Mouse (Mus musculus): Measurements from ENCODE around the gene Cnrip1. TPM values are rescaled to one million over a fixed set of nuclear protein-coding genes. Genes with fewer than 3 reads are reported as not detected.

The Cnrip1 gene
- polyA plus RNA-seq, 1 experiment, result 4.4 TPM

DNA sequence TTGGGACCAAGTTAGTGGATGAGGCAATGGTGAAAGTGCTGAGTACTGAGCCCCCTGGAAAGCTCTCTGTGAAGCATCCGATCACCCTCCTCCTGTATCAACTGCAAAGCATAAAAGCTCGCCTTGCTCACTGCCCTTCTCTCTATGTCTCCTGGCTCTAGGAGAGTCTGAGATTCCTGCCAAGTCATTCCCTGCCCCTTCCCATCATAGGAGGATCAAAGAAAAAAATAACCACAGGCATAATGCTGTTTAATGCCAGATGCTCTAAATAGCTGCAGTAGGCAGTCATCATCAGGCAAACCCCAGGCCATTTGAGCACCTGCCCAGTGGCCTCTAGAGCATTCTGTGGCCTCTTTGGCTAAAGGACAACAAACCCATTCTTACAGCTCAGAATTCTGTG lies 24.3 kb downstream of the Cnrip1 start:
- no peaks in the 10 kb centered on the region for H3K4me1 ChIP-seq (replicated peaks; ENCODE audit: control insufficient read depth, insufficient read depth, low read length)
- no peaks in the 10 kb centered on the region for H3K27me3 ChIP-seq (ENCODE audit: control insufficient read depth, insufficient read depth, low read length)
- TF ChIP-seq POLR2A (IDR thresholded peaks at IDR 0.05; ENCODE audit: control insufficient read depth, extremely low read depth, insufficient read depth, low read length, poor library complexity), result no peak
- no peak for TF ChIP-seq CTCF (IDR thresholded peaks at IDR 0.05; ENCODE audit: borderline replicate concordance, control insufficient read depth, extremely low read depth, insufficient read depth, low read length, poor library complexity)
- WGBS, result 94% methylated on average over 2 of the region's 2 CpGs
- no peaks in the 10 kb centered on the region for H3K36me3 ChIP-seq (ENCODE audit: control insufficient read depth, insufficient read depth, low read length)
- H3K4me3 ChIP-seq (ENCODE audit: control insufficient read depth, insufficient read depth, low read length), result no peak overlapping the region
- H3K27ac ChIP-seq (ENCODE audit: control insufficient read depth, insufficient read depth, low read length), result no peak overlapping the region
- DNase-seq, result no peak

DNA sequence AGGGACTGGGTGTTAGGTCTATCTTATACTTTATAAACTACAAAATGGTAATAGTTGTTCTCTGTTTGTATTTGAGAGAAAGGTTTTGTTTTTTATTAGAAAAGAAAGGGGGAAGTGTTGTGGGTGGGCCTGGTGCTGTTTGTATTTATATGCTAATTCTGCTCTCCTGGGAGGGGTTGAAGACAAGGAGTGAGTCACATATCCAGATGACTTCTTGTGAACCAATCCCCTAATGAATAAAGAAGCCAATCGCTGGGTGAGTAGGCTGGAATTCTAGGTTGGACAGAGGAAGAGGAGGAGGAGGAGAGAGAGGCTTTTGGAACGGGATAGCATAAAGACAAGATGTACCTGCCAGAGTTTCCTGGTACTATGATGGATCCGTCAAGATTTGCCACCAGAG lies 30.7 kb downstream of the Cnrip1 start:
- no peaks in the 10 kb centered on the region for H3K36me3 ChIP-seq (ENCODE audit: control insufficient read depth, insufficient read depth, low read length)
- WGBS, result 89% methylated on average over 3 of the region's 3 CpGs
- TF ChIP-seq CTCF (IDR thresholded peaks at IDR 0.05; ENCODE audit: borderline replicate concordance, control insufficient read depth, extremely low read depth, insufficient read depth, low read length, poor library complexity) (no peak), POLR2A (IDR thresholded peaks at IDR 0.05; ENCODE audit: control insufficient read depth, extremely low read depth, insufficient read depth, low read length, poor library complexity) (no peak)

GRCm38 (mm10) chr11:17082953-17083352 lies 31.6 kb downstream of the Cnrip1 start:
- Histone ChIP-seq H3K36me3 (ENCODE audit: control insufficient read depth, insufficient read depth, low read length) (no peaks in the 10 kb centered on the region), H3K4me1 (replicated peaks; ENCODE audit: control insufficient read depth, insufficient read depth, low read length) (no peaks in the 10 kb centered on the region), H3K27me3 (ENCODE audit: control insufficient read depth, insufficient read depth, low read length) (no peaks in the 10 kb centered on the region), H3K27ac (ENCODE audit: control insufficient read depth, insufficient read depth, low read length) (no peak overlapping the region), H3K4me3 (ENCODE audit: control insufficient read depth, insufficient read depth, low read length) (no peak overlapping the region)
- no peak for TF ChIP-seq CTCF (IDR thresholded peaks at IDR 0.05; ENCODE audit: borderline replicate concordance, control insufficient read depth, extremely low read depth, insufficient read depth, low read length, poor library complexity)
- DNase-seq, result no peak
- WGBS, result 65% methylated on average over 2 of the region's 2 CpGs

More for the DNA sequence above, 30.7 kb downstream of the Cnrip1 start:
- no peaks in the 10 kb centered on the region for H3K27me3 ChIP-seq (ENCODE audit: control insufficient read depth, insufficient read depth, low read length)
- H3K4me1 ChIP-seq (replicated peaks; ENCODE audit: control insufficient read depth, insufficient read depth, low read length), result no peaks in the 10 kb centered on the region
- no peak overlapping the region for H3K27ac ChIP-seq (ENCODE audit: control insufficient read depth, insufficient read depth, low read length)
- no peak overlapping the region for H3K4me3 ChIP-seq (ENCODE audit: control insufficient read depth, insufficient read depth, low read length)
- DNase-seq, result no peak

- Histone ChIP-seq H3K36me3 (ENCODE audit: control insufficient read depth, insufficient read depth, low read length) (no peaks in the 10 kb centered on the region), H3K4me3 (ENCODE audit: control insufficient read depth, insufficient read depth, low read length) (no peak overlapping the region), H3K27me3 (ENCODE audit: control insufficient read depth, insufficient read depth, low read length) (no peaks in the 10 kb centered on the region), H3K4me1 (replicated peaks; ENCODE audit: control insufficient read depth, insufficient read depth, low read length) (no peaks in the 10 kb centered on the region), H3K27ac (ENCODE audit: control insufficient read depth, insufficient read depth, low read length) (no peak overlapping the region)
- DNase-seq, result no peak
- 92% methylated on average over 3 of the region's 3 CpGs for WGBS
- TF ChIP-seq POLR2A (IDR thresholded peaks at IDR 0.05; ENCODE audit: control insufficient read depth, extremely low read depth, insufficient read depth, low read length, poor library complexity) (no peak), CTCF (IDR thresholded peaks at IDR 0.05; ENCODE audit: borderline replicate concordance, control insufficient read depth, extremely low read depth, insufficient read depth, low read length, poor library complexity) (no peak)
These were observed 32.1 kb downstream of the Cnrip1 start for GRCm38 (mm10) chr11:17083455-17083854.

DNA sequence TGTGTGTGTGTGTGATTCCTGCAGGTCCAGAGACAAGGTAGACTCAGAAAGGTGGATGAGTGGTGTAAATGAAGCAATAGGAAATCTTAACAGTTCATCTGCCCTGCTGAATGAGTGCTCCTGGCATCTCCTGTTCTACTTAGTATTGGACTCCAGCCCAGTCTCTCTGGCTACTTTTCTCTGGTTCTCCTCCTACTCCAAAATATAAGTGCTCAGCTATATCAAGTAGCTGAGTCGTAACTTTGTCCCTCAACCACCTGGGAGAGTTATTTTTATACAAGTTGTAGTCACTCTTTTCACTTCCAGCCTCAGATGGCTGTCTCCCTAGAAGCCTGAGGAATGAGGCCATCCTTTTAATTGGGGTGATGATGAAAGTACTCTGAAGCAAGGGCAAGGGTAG lies 32.5 kb downstream of the Cnrip1 start:
- H3K4me3 ChIP-seq (ENCODE audit: control insufficient read depth, insufficient read depth, low read length), result no peak overlapping the region
- TF ChIP-seq CTCF (IDR thresholded peaks at IDR 0.05; ENCODE audit: borderline replicate concordance, control insufficient read depth, extremely low read depth, insufficient read depth, low read length, poor library complexity), result no peak
- TF ChIP-seq POLR2A (IDR thresholded peaks at IDR 0.05; ENCODE audit: control insufficient read depth, extremely low read depth, insufficient read depth, low read length, poor library complexity), result no peak
- H3K27me3 ChIP-seq (ENCODE audit: control insufficient read depth, insufficient read depth, low read length), result no peaks in the 10 kb centered on the region
- no peak overlapping the region for H3K27ac ChIP-seq (ENCODE audit: control insufficient read depth, insufficient read depth, low read length)
- no peaks in the 10 kb centered on the region for H3K36me3 ChIP-seq (ENCODE audit: control insufficient read depth, insufficient read depth, low read length)
- no peaks in the 10 kb centered on the region for H3K4me1 ChIP-seq (replicated peaks; ENCODE audit: control insufficient read depth, insufficient read depth, low read length)
- DNase-seq, result no peak
- 94% methylated on average over 1 of the region's 1 CpGs for whole genome bisulfite sequencing

DNA sequence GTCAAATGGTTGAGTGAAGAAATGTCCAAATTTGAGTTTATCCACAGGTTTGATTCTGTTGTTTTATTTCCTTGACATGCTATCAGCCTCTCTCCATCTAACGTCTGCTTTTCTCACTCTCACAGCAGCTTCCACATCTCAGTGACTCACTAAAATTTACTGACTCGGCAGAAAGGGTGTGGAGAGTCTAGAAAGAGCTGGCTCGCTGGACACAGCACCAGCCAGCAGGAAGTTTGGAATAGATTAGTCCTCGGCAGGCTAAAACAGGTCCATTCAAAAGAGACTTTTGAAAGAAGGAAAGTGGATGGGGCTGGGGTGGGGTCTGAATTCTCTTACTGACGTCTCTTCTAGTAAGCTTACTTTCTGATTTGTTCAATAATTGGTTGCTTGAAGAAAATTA lies 34.7 kb downstream of the Cnrip1 start:
- TF ChIP-seq CTCF (IDR thresholded peaks at IDR 0.05; ENCODE audit: borderline replicate concordance, control insufficient read depth, extremely low read depth, insufficient read depth, low read length, poor library complexity), result no peak
- DNase-seq, result no peak

DNA sequence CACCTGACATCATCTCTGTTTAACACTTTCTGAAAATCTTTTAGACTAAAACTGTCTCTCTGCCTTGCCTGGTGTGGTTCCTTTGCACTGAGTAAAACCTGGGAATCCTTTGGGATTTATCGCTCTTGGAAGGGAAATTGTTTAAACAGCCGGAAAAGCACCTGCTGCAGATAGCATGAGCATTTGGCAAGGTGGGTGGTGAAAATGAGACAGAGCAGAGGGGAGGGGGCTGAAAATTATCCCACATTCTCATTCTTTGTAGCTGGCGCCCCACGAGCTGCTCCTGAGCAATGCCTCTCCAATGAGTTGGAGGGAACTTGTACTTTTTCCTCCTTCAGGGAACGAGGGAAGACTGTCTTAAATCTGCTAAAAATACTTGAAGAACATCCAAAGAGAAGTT lies 55.5 kb downstream of the Cnrip1 start:
- no peak for DNase-seq
- no peak overlapping the region for H3K27ac ChIP-seq (ENCODE audit: control insufficient read depth, insufficient read depth, low read length)
- H3K36me3 ChIP-seq (ENCODE audit: control insufficient read depth, insufficient read depth, low read length), result no peaks in the 10 kb centered on the region
- H3K4me3 ChIP-seq (ENCODE audit: control insufficient read depth, insufficient read depth, low read length), result no peak overlapping the region
- 89% methylated on average over 5 of the region's 5 CpGs for WGBS
- no peaks in the 10 kb centered on the region for H3K4me1 ChIP-seq (replicated peaks; ENCODE audit: control insufficient read depth, insufficient read depth, low read length)
- no peaks in the 10 kb centered on the region for H3K27me3 ChIP-seq (ENCODE audit: control insufficient read depth, insufficient read depth, low read length)
- TF ChIP-seq POLR2A (IDR thresholded peaks at IDR 0.05; ENCODE audit: control insufficient read depth, extremely low read depth, insufficient read depth, low read length, poor library complexity) (no peak), CTCF (IDR thresholded peaks at IDR 0.05; ENCODE audit: borderline replicate concordance, control insufficient read depth, extremely low read depth, insufficient read depth, low read length, poor library complexity) (no peak)

More for the DNA sequence above, 34.7 kb downstream of the Cnrip1 start:
- WGBS, result 64% methylated on average over 5 of the region's 5 CpGs
- H3K4me3 ChIP-seq (ENCODE audit: control insufficient read depth, insufficient read depth, low read length), result no peak overlapping the region
- H3K4me1 ChIP-seq (replicated peaks; ENCODE audit: control insufficient read depth, insufficient read depth, low read length), result no peaks in the 10 kb centered on the region
- no peaks in the 10 kb centered on the region for H3K36me3 ChIP-seq (ENCODE audit: control insufficient read depth, insufficient read depth, low read length)
- H3K27me3 ChIP-seq (ENCODE audit: control insufficient read depth, insufficient read depth, low read length), result no peaks in the 10 kb centered on the region
- H3K27ac ChIP-seq (ENCODE audit: control insufficient read depth, insufficient read depth, low read length), result no peak overlapping the region

Data from thymus, adult 2 months (tissue).